Mouse (Mus musculus): ENCODE results near the gene Olfr912.

Gene Olfr912

GRCm38 (mm10) chr9:38579878-38580277 lies at the start of gene Olfr912:
Gene Olfr912, plus strand, starts transcription at chr9:38580178.
- no peak for DNase-seq (ENCODE audit: low spot score in 2 of 2)

DNA sequence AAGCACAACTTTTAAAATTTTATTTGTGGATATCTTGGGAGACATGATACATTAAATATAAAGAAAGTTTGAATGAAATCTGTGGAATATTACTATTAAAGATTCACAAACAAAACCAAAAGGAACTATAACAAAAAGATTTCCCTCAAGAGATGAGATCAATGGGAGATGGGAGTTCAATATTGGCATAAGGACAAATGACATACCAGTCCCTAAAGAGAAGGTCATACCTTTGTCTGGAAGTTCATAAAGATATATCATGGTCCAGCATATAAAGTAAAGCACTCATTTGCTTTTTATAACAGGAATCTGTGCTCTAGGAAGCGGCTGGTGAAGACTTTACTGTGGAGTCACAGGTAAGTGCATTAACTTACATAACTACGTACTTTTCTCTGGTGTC lies 42.4 kb upstream of the Olfr912 start, which contains the start of gene Olfr910:
Gene Olfr910, plus strand, starts transcription at position 301 of the 400 bp plus-strand sequence.
- DNase-seq (ENCODE audit: low spot score in 2 of 2) = no peak

- DNase-seq (ENCODE audit: low spot score in 2 of 2) = no peak
These were observed 11.1 kb downstream of the Olfr912 start for GRCm38 (mm10) chr9:38591056-38591455.

DNA sequence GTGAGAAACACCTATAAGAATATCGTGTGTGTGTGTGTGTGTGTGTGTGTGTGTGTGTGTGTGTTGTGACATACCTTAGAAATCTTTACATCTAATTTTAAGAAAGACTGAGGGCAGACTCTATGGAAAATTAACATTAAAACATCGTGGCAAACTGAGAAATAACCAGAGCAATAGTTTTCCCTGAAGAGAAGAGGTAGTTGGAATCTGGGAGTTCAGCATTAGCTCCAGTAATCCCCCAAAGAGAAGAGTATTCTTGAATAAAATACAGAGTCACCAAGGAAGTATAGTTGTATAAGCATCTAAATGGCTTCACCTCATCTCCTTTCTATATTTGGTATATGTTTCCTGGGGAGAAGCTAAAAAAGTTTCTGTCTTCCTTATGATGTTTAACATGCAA lies 12.5 kb downstream of the Olfr912 start, which contains the start of gene Olfr913:
Gene Olfr913, plus strand, starts transcription at position 301 of the 400 bp plus-strand sequence.
- DNase-seq (ENCODE audit: low spot score in 2 of 2) = no peak

- DNase-seq (ENCODE audit: low spot score in 2 of 2) = no peak
These were observed 24.8 kb downstream of the Olfr912 start, which contains the start of gene Olfr914 for GRCm38 (mm10) chr9:38604802-38605201. Gene Olfr914, plus strand, starts transcription at chr9:38605102.

DNA sequence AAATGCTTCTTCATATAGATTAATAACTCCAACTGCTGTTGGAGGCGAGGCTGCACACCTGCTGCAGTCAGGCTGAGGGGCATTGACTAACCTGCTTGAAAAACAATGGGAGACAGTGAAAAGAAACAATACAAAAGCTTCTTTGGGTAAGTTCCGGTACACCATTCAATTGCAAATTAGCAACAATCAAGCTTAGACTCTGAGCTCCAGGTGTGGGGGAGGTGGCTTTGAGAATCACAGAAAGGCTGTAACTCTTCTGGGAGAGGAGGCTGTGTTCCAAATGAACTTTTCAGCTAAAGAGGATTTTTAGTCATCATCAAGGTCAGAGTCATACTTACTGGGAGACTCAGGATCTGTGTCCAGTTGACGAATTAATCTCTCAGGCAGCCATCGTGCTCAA lies 52.4 kb downstream of the Olfr912 start:
- no peak for DNase-seq (ENCODE audit: low spot score in 2 of 2)

Data from left cerebral cortex, adult 9 months (tissue).